Mouse (Mus musculus) embryonic fibroblast, embryonic 13.5 days (primary cell): ENCODE results near the gene Acot12. TPM values are rescaled to one million over a fixed set of nuclear protein-coding genes. Genes with fewer than 3 reads are reported as not detected.

ENCODE experiments used
- H3K27ac ChIP-seq: 2 replicates; pipeline ENCODE4 v1.5.1; 2012; ENCODE audit warnings: low read length, control low read depth, inconsistent platforms; ENCODE audit not compliant: insufficient read depth
- H3K4me1 ChIP-seq: 2 replicates; pipeline ENCODE4 v1.6.1; 2011; ENCODE audit warnings: low read length; ENCODE audit not compliant: control insufficient read depth, insufficient read depth
- H3K4me3 ChIP-seq: 2 replicates; pipeline ENCODE4 v1.5.1; 2011; ENCODE audit warnings: mild to moderate bottlenecking, control low read depth, low read length; ENCODE audit not compliant: insufficient read depth
- CTCF ChIP-seq: IDR thresholded peaks from 2 replicates; pipeline ENCODE4 v1.5.1; 2011; ENCODE audit warnings: mild to moderate bottlenecking, control low read depth, low read length, moderate library complexity, borderline replicate concordance; ENCODE audit not compliant: insufficient read depth
- POLR2A ChIP-seq: IDR thresholded peaks from 2 replicates; pipeline ENCODE4 v1.6.1; 2011; ENCODE audit warnings: low read depth, mild to moderate bottlenecking, control low read depth, low read length, moderate library complexity
- polyA plus RNA-seq: library from polyadenylated mRNA; stranded (reverse); fragments of >200 nt; gene quantifications from 2 replicates; pipeline ENCODE4 v1.2.4, GENCODE M21; 2011; ENCODE audit warnings: low read depth; ENCODE audit not compliant: missing spikeins, insufficient read length

Acot12 gene
- polyA plus RNA-seq, 1 experiment = not detected

GRCm38 (mm10) chr13:91814670-91815069 is 73.4 kb downstream of the Acot12 start:
- no peak for TF ChIP-seq POLR2A
- no peak for TF ChIP-seq CTCF

GRCm38 (mm10) chr13:91823735-91824134 is 82.4 kb downstream of the Acot12 start:
- TF ChIP-seq POLR2A = no peak
- no peak for TF ChIP-seq CTCF
- H3K4me3 ChIP-seq = no peak overlapping the region
- peaks cover 5% of the 10 kb centered on the region for H3K4me1 ChIP-seq
- no peak overlapping the region for H3K27ac ChIP-seq

More at GRCm38 (mm10) chr13:91814670-91815069, 73.4 kb downstream of the Acot12 start:
- no peaks in the 10 kb centered on the region for H3K4me1 ChIP-seq
- H3K4me3 ChIP-seq = no peak overlapping the region
- H3K27ac ChIP-seq = no peak overlapping the region

GRCm38 (mm10) chr13:91824845-91825550 is 83.7 kb downstream of the Acot12 start:
- TF ChIP-seq POLR2A (no peak), CTCF (no peak)
- peaks cover 5% of the 10 kb centered on the region for H3K4me1 ChIP-seq
- no peak overlapping the region for H3K4me3 ChIP-seq
- H3K27ac ChIP-seq = no peak overlapping the region

GRCm38 (mm10) chr13:91826066-91826465 is 84.8 kb downstream of the Acot12 start:
- Histone ChIP-seq H3K4me3 (no peak overlapping the region), H3K4me1 (peaks cover 5% of the 10 kb centered on the region), H3K27ac (no peak overlapping the region)
- TF ChIP-seq POLR2A = no peak
- TF ChIP-seq CTCF = no peak

GRCm38 (mm10) chr13:91827876-91828275 is 86.6 kb downstream of the Acot12 start:
- peaks cover 5% of the 10 kb centered on the region for H3K4me1 ChIP-seq
- TF ChIP-seq POLR2A (no peak), CTCF (no peak)
- no peak overlapping the region for H3K4me3 ChIP-seq
- H3K27ac ChIP-seq = no peak overlapping the region

Other genes starting within 250 kb of the Acot12 start
- gene Zcchc9, start 66.2 kb downstream of the Acot12 start, polyA plus RNA-seq = 29.8 and 31.4 TPM in 2 replicates
- gene Ckmt2, start 135.4 kb downstream of the Acot12 start, polyA plus RNA-seq = not detected in 2 replicates